Mouse (Mus musculus) liver, adult 2 months (tissue): ENCODE results near the gene 4930402H24Rik. TPM values are rescaled to one million over a fixed set of nuclear protein-coding genes. Genes with fewer than 3 reads are reported as not detected.

Experiments
- DNase-seq: peaks from one replicate; pipeline ENCODE4 v3.0.0-alpha.2; 2011; ENCODE audit warnings: low read depth, low spot score; ENCODE audit errors: extremely low read depth
- H3K27ac ChIP-seq: fragments of 200-500 bp; replicated peaks from 2 replicates; pipeline ENCODE4 v1.5.1; 2012; ENCODE audit warnings: low read depth, mild to moderate bottlenecking, control low read depth, inconsistent platforms, low read length; ENCODE audit not compliant: insufficient read depth
- H3K27me3 ChIP-seq: fragments of 200-500 bp; 2 replicates; pipeline ENCODE4 v1.6.1; 2012; ENCODE audit warnings: mild to moderate bottlenecking, moderate library complexity, low read length, inconsistent platforms; ENCODE audit not compliant: control insufficient read depth, insufficient read depth
- H3K36me3 ChIP-seq: fragments of 200-500 bp; 2 replicates; pipeline ENCODE4 v1.6.1; 2012; ENCODE audit warnings: low read length, inconsistent platforms; ENCODE audit not compliant: control insufficient read depth, insufficient read depth
- H3K4me1 ChIP-seq: fragments of 200-500 bp; 2 replicates; pipeline ENCODE4 v1.6.1; 2011; ENCODE audit warnings: low read length; ENCODE audit not compliant: control insufficient read depth, insufficient read depth
- H3K4me3 ChIP-seq: fragments of 200-500 bp; 2 replicates; pipeline ENCODE4 v1.5.1; 2011; ENCODE audit warnings: low read depth, mild to moderate bottlenecking, control low read depth, low read length, moderate library complexity; ENCODE audit not compliant: insufficient read depth
- H3K79me2 ChIP-seq: fragments of 200-500 bp; 2 replicates; pipeline ENCODE4 v1.6.1; 2012; ENCODE audit warnings: inconsistent platforms, mild to moderate bottlenecking, low read length, moderate library complexity; ENCODE audit not compliant: control insufficient read depth, insufficient read depth
- H3K9ac ChIP-seq: fragments of 200-500 bp; 2 replicates; pipeline ENCODE4 v1.6.1; 2012; ENCODE audit warnings: low read depth, mild to moderate bottlenecking, control low read depth, inconsistent platforms, low read length
- CTCF ChIP-seq: fragments of 200-500 bp; IDR thresholded peaks from 2 replicates; pipeline ENCODE4 v1.5.1; 2011; ENCODE audit warnings: low read depth, low read length, control low read depth
- POLR2A ChIP-seq: fragments of 200-500 bp; IDR thresholded peaks from 2 replicates; pipeline ENCODE4 v1.6.1; 2011; ENCODE audit warnings: low read length, control low read depth; ENCODE audit not compliant: insufficient read depth; ENCODE audit errors: extremely low read depth
- WGBS: fragments of 180-500 bp; shearing (Covaris S2); methylation state at CpG from one replicate; pipeline ENCODE4 v1.1.7; 2018; 5-methylcytosine and 5-hydroxymethylcytosine counted together
- polyA plus RNA-seq: library from polyadenylated mRNA; depleted of rRNA; stranded (reverse); fragments of >200 nt; gene quantifications from 2 replicates; pipeline ENCODE4 v1.2.3, GENCODE M21; 2012
- total RNA-seq: library from RNA; depleted of rRNA; stranded (reverse); fragments of >200 nt; gene quantifications from 2 replicates; pipeline ENCODE4 v1.2.3, GENCODE M21; 2014

Gene 4930402H24Rik
- total and polyA plus RNA-seq, 2 experiments: 14.8 to 18.2 TPM

DNA sequence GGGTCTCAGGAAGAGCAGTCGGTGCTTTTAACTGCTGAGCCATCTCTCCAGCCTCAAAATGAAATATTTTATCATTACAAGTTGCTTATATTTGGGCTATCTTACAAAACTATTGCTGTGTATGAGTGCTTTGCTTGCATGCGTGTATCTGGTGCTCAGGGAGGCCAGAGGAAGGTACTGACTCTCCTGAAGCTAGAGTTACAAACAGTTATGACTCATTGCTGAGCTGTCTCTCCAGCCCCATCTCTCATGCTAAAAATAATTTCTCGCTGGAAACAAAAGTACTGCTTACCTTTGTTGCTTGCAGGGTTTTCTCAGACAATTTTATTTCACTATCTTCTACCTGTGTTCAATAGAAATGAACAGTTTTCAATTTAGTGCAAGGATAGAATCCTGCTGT, 140.8 kb downstream of the 4930402H24Rik start:
- 88% methylated on average over 3 of the region's 3 CpGs for WGBS
- no peak overlapping the region for H3K9ac ChIP-seq
- no peak for DNase-seq
- no peak for TF ChIP-seq CTCF
- TF ChIP-seq POLR2A: no peak
- H3K36me3 ChIP-seq: peaks cover 75% of the 10 kb centered on the region
- H3K27me3 ChIP-seq: no peaks in the 10 kb centered on the region
- no peak overlapping the region for H3K27ac ChIP-seq
- no peaks in the 10 kb centered on the region for H3K4me1 ChIP-seq
- no peaks in the 10 kb centered on the region; the same call in 1 of the 2 replicates for H3K79me2 ChIP-seq
- no peak overlapping the region for H3K4me3 ChIP-seq

DNA sequence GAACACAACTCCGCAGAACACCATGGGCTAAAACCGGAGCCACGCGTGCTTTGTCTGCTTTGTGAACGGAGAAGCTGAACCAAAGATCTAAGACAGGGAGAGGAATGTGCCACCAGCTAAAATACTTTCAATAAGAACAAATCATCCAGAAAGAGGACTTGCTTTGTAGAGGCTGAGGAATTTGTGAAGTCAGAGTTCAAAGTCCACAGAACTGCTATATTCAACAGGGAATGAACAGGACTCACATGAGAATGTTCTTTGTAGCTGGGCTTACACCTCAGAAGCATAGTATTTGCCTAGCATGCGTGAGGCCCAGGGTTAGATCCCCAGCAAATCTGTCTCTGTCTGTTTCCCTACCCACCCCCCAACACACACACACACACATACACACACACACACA, 145.3 kb downstream of the 4930402H24Rik start:
- peak; percentile 24 for DNase-seq
- no peaks in the 10 kb centered on the region for H3K4me1 ChIP-seq
- no peak overlapping the region for H3K27ac ChIP-seq
- 95% methylated on average over 6 of the region's 6 CpGs for whole genome bisulfite sequencing
- H3K27me3 ChIP-seq: no peaks in the 10 kb centered on the region
- no peak for TF ChIP-seq POLR2A
- TF ChIP-seq CTCF: no peak
- H3K79me2 ChIP-seq: no peaks in the 10 kb centered on the region; the same call in 1 of the 2 replicates
- peaks cover 52% of the 10 kb centered on the region for H3K36me3 ChIP-seq
- H3K4me3 ChIP-seq: no peak overlapping the region
- no peak overlapping the region for H3K9ac ChIP-seq

DNA sequence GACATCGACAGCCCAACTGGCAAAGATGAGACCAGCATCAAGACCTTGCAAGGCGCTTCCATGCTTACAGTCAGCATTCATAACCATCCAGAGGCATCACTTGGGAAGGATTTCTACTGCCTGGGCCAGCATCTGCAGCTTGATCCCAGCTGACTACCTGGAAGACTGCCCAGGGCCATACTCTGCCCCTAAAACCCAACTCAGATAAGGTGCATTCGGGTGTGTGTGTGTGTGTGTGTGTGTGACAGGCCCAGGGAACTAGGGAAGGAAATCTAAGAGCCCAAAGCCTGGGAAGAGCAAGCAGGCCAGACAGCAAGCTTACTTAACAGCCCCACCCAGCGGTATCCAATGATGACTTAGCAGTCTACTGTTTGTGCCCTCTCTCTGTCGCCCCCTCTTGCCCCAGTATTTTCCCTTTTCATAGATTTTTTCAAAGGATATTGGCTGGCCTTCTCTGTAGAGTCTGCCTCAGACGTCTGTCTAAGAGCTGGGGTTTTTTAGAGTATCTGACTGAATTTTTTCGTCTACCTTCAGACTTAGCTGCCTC, 151.1 kb downstream of the 4930402H24Rik start:
- Histone ChIP-seq H3K27me3 (no peaks in the 10 kb centered on the region), H3K4me3 (no peak overlapping the region), H3K27ac (no peak overlapping the region), H3K79me2 (no peaks in the 10 kb centered on the region; the same call in 1 of the 2 replicates), H3K4me1 (no peaks in the 10 kb centered on the region), H3K36me3 (peaks cover 23% of the 10 kb centered on the region; the same call in 1 of the 2 replicates), H3K9ac (no peak overlapping the region)
- WGBS: 79% methylated on average over 7 of the region's 7 CpGs
- DNase-seq: no peak
- TF ChIP-seq CTCF: no peak
- TF ChIP-seq POLR2A: no peak

DNA sequence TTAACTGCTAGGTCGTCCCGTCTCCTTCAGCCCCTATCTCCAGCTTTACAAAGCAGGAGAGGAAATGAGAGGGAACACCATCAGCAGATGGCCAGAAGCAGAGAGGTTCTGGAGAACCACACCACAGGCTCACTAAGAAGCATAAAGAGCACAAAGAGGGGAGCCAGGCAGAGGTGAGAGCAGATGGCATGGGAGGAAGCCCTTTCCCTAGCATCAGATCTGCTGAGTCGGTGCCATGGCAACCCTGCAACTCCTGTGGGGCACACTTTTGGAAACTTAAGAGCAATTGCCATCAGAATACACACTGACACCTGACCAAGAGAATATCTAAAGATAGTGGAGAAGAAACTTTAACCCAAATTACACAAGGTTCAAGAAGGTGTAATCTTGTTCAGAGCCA, 151.6 kb downstream of the 4930402H24Rik start:
- no peak overlapping the region for H3K4me3 ChIP-seq
- H3K9ac ChIP-seq: no peak overlapping the region
- no peaks in the 10 kb centered on the region for H3K27me3 ChIP-seq
- DNase-seq: no peak
- TF ChIP-seq CTCF (no peak), POLR2A (no peak)
- 87% methylated on average over 3 of the region's 3 CpGs for WGBS
- no peaks in the 10 kb centered on the region; the same call in 1 of the 2 replicates for H3K79me2 ChIP-seq
- no peaks in the 10 kb centered on the region for H3K4me1 ChIP-seq
- peaks cover 27% of the 10 kb centered on the region for H3K36me3 ChIP-seq
- no peak overlapping the region for H3K27ac ChIP-seq

DNA sequence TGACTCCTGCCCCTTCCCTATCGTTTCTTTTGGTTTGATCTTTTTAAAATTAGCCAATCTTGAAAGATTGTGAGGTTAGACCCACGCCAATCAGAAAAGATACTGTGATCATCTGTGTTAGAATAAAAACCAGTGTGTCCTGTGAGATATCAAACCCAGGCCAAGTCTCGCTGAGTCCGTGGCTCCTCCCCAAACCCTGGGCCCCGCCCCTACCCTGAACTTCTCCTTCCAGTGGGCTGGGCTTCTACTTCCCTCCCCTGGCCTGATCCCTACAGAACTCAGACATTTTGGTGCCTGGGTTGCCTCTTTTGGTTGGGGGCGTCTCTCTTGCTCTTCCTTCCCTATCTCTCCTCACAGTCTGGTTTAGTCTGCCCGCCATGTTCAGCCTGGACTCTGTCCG, 155.8 kb downstream of the 4930402H24Rik start:
- Histone ChIP-seq H3K27me3 (no peaks in the 10 kb centered on the region), H3K79me2 (no peaks in the 10 kb centered on the region; the same call in 1 of the 2 replicates), H3K9ac (no peak overlapping the region), H3K4me3 (no peak overlapping the region), H3K36me3 (peaks cover 56% of the 10 kb centered on the region), H3K4me1 (no peaks in the 10 kb centered on the region), H3K27ac (no peak overlapping the region)
- no peak for DNase-seq
- WGBS: 85% methylated on average over 8 of the region's 8 CpGs
- no peak for TF ChIP-seq POLR2A
- TF ChIP-seq CTCF: no peak

DNA sequence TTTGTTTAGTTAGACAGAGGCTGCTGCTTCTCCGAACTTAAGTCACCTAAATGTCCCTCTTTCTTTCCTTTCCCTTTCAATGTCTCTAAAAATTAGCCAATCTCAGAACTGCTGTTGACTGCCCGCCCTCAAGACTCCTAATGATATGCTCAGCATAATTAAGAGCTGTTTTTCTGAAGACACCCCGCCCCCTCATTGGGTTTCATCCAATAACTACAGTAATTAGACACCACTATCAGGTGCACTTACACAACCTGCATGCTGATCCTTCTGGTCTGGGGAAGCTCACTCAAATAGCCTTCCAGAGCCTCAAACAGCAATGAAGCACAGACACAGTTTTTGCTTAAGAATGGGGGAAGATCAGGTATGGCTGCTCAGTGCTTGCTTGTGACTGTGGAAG, 156.5 kb downstream of the 4930402H24Rik start:
- no peak for DNase-seq
- Histone ChIP-seq H3K9ac (no peak overlapping the region), H3K27me3 (no peaks in the 10 kb centered on the region), H3K27ac (no peak overlapping the region), H3K79me2 (no peaks in the 10 kb centered on the region; the same call in 1 of the 2 replicates), H3K4me3 (no peak overlapping the region), H3K36me3 (peaks cover 63% of the 10 kb centered on the region), H3K4me1 (no peaks in the 10 kb centered on the region)
- no peak for TF ChIP-seq CTCF
- TF ChIP-seq POLR2A: no peak
- WGBS: 97% methylated on average over 3 of the region's 3 CpGs
